Mouse (Mus musculus): ENCODE data around the gene Usp40.
A peak's percentile ranks its signal among the peaks of the same experiment; 100 is the strongest.
"Not testable (repeated sequence)": the region's sequence is repeated elsewhere in the genome, so short reads cannot be mapped to it uniquely, and the experiment has no call there.

Gene Usp40

GRCm38 (mm10) chr1:88008211-88008697 lies at the start of gene Usp40:
Usp40 (minus strand) TSS chr1:88008551.
- DNase-seq (ENCODE audit: low spot score) = peak; percentile 18

GRCm38 (mm10) chr1:88055088-88055487 lies 46.7 kb upstream of the Usp40 start, which contains the start of gene Ugt1a10:
Ugt1a10 (plus strand) TSS chr1:88055388.
- DNase-seq (ENCODE audit: low spot score) = no peak

- not testable (repeated sequence) for DNase-seq (ENCODE audit: low spot score)
Measured at GRCm38 (mm10) chr1:88047408-88047807, 39.1 kb upstream of the Usp40 start.

GRCm38 (mm10) chr1:88044832-88045437 lies 36.6 kb upstream of the Usp40 start:
- not testable (repeated sequence) for DNase-seq (ENCODE audit: low spot score)

- DNase-seq (ENCODE audit: low spot score) = not testable (repeated sequence)
Measured at GRCm38 (mm10) chr1:88043044-88043443, 34.7 kb upstream of the Usp40 start.

GRCm38 (mm10) chr1:88025244-88025643 lies 16.9 kb upstream of the Usp40 start:
- not testable (repeated sequence) for DNase-seq (ENCODE audit: low spot score)

- no peak for DNase-seq (ENCODE audit: low spot score)
Measured at GRCm38 (mm10) chr1:88015371-88015770, 7.0 kb upstream of the Usp40 start.

- DNase-seq (ENCODE audit: low spot score) = no peak
Measured at GRCm38 (mm10) chr1:88014671-88015070, 6.3 kb upstream of the Usp40 start.

GRCm38 (mm10) chr1:88014194-88014593 lies 5.8 kb upstream of the Usp40 start:
- no peak for DNase-seq (ENCODE audit: low spot score)

GRCm38 (mm10) chr1:88013726-88014125 lies 5.4 kb upstream of the Usp40 start:
- no peak for DNase-seq (ENCODE audit: low spot score)

GRCm38 (mm10) chr1:88009521-88009920 lies 1.2 kb upstream of the Usp40 start:
- DNase-seq (ENCODE audit: low spot score) = no peak

- DNase-seq (ENCODE audit: low spot score) = no peak
Measured at GRCm38 (mm10) chr1:88008735-88009134, 384 bp upstream of the Usp40 start.

- DNase-seq (ENCODE audit: low spot score) = no peak
Measured at GRCm38 (mm10) chr1:88007692-88008210, 600 bp downstream of the Usp40 start.

- no peak for DNase-seq (ENCODE audit: low spot score)
Measured at GRCm38 (mm10) chr1:87992716-87993115, 15.6 kb downstream of the Usp40 start.

- DNase-seq (ENCODE audit: low spot score) = no peak
Measured at GRCm38 (mm10) chr1:87982291-87982690, 26.1 kb downstream of the Usp40 start.

- no peak for DNase-seq (ENCODE audit: low spot score)
Measured at GRCm38 (mm10) chr1:87970381-87970780, 38.0 kb downstream of the Usp40 start.

GRCm38 (mm10) chr1:87961459-87962167 lies 46.7 kb downstream of the Usp40 start:
- no peak for DNase-seq (ENCODE audit: low spot score)

GRCm38 (mm10) chr1:87960752-87961151 lies 47.6 kb downstream of the Usp40 start:
- no peak for DNase-seq (ENCODE audit: low spot score)

- DNase-seq (ENCODE audit: low spot score) = no peak
Measured at GRCm38 (mm10) chr1:87959998-87960431, 48.3 kb downstream of the Usp40 start.

GRCm38 (mm10) chr1:87959532-87959931 lies 48.8 kb downstream of the Usp40 start:
- no peak for DNase-seq (ENCODE audit: low spot score)

GRCm38 (mm10) chr1:87958931-87959330 lies 49.4 kb downstream of the Usp40 start:
- DNase-seq (ENCODE audit: low spot score) = no peak

GRCm38 (mm10) chr1:87953073-87953472 lies 55.3 kb downstream of the Usp40 start:
- DNase-seq (ENCODE audit: low spot score) = no peak

- DNase-seq (ENCODE audit: low spot score) = no peak
Measured at GRCm38 (mm10) chr1:87951641-87952040, 56.7 kb downstream of the Usp40 start.
